Mouse (Mus musculus): ENCODE data around the gene Ptov1.
A peak's percentile ranks its signal among the peaks of the same experiment; 100 is the strongest.

The Ptov1 gene

DNA sequence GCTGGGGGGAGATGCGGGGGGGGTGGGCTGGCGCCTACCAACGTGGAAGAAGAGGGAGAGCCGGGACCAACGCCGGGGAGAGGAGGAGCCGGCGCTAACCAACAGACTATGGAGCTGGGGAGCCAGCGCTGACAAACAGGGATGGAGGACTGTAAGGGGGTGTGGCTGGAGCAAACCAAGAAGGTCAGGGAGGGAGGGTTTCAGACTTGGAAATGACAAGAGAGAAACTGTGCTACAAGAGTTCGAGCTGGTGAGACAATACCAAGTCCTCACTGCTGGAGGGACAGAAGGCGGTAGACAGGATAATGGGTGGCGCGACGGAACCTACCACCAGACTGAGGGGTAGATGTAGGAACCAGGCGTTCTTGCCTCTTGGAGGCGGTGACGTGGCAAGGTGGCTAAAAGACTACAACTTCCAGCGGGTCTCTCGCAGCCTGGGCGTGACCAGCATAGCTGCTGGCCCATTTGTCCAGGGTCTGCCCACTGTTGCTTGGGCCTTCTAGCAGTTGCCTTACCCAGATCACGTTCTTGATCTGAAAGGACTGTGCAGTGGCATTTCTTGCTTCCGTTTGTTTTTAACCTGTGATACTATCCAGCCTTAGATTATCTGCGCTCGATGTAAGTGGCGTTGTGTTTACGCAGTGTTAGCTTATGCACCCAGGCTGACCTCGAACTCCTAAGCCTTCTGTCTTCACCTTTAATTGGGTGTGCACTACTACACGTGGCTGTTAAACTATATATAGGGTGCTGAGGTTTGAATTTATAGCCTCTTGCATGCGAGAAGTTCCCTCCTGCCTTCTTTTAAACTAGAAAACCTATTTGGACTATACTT lies at the start of gene Ptov1:
TSS of gene Ptov1 (minus strand) at position 92 of the 832 bp plus-strand sequence.
- DNase-seq (ENCODE audit: low spot score in 2 of 2), result peak; percentile 97 to 98

DNA sequence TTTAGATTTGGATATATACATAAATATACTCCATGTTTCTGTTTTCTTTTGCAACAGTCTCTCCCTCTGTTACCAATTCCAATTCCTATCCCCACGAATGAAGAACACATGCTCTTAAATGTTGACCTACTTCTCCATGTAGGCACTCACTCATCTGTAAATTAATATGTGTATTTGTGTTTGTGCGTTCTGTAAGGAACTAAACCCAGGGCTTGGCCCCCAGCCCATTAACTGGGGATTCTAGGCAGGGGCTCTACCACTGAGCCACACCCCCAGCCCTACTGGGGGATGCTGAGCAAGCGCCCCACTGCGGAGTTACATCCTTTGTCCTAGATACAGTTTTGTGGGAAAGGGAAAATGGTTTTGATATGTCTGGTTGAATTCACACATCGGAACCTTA lies 49.5 kb upstream of the Ptov1 start:
- no peak for DNase-seq (ENCODE audit: low spot score in 2 of 2)

GRCm38 (mm10) chr7:44918219-44918618 lies 48.6 kb upstream of the Ptov1 start:
- DNase-seq (ENCODE audit: low spot score in 2 of 2), result no peak

GRCm38 (mm10) chr7:44916881-44917280 lies 47.3 kb upstream of the Ptov1 start:
- no peak for DNase-seq (ENCODE audit: low spot score in 2 of 2)

- DNase-seq (ENCODE audit: low spot score in 2 of 2), result no peak
These were observed 46.6 kb upstream of the Ptov1 start for GRCm38 (mm10) chr7:44916191-44916590.

GRCm38 (mm10) chr7:44915314-44915713 lies 45.7 kb upstream of the Ptov1 start:
- peak in 1 of 2 experiments; percentile 1 for DNase-seq (ENCODE audit: low spot score in 2 of 2)

DNA sequence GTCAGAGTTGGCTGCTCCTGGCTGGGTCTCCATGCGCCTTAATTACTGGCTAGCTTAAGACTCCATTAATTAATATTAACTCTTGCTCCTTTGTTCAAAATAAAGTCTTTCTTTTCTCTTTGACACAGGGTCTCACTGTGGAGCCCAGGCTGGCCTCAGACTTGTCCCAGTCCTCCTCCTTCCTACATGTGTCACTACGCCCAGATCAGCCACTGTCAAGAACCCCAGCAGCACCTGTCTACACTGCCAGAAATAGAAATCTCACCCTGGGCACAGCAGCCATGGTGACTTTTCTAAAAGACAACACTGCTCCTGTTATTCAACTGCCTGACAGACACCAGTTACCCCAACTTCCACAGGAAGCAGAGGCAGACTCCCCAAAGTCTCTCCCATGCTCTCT lies 44.8 kb upstream of the Ptov1 start:
- no peak for DNase-seq (ENCODE audit: low spot score in 2 of 2)

DNA sequence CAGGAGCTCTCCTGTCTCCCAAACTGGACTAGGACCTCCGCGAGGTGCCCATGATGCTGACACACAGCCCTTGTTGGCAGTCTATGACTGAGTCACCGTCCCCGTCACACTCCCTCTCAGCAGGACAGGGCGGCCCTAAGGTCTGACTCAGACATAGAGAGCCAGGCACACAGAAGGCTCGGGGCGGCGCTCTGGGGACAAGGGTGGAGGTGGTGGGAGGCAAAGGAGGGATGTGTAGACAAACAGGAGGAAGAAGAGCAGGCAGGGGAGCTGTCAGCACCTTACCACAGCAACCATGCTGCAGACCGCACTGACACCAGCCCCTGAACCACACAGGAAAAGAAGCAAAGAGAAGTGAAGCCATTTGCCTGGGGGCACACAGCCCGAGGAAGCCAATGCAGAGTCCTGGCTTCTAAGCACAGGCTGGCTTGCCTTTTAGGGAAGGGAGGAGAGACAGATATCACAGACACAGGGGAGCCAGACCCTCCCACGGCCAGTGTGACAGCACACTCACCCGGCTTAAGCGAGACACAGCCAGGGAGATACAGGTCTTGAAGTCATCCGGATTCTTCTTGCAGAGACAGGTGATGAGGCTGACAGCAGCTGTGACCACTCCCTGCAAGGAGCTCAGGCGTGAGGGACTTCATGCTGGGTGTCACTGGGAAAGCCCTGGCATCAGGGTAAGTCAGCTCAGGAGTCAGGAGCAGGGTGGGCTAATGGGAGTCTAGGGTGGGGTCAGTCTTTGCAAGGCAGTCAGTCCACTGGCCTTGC lies 39.3 kb upstream of the Ptov1 start:
- no peak for DNase-seq (ENCODE audit: low spot score in 2 of 2)

GRCm38 (mm10) chr7:44905430-44905829 lies 35.8 kb upstream of the Ptov1 start:
- no peak for DNase-seq (ENCODE audit: low spot score in 2 of 2)

- no peak for DNase-seq (ENCODE audit: low spot score in 2 of 2)
These were observed 31.7 kb upstream of the Ptov1 start for GRCm38 (mm10) chr7:44901230-44901722.

DNA sequence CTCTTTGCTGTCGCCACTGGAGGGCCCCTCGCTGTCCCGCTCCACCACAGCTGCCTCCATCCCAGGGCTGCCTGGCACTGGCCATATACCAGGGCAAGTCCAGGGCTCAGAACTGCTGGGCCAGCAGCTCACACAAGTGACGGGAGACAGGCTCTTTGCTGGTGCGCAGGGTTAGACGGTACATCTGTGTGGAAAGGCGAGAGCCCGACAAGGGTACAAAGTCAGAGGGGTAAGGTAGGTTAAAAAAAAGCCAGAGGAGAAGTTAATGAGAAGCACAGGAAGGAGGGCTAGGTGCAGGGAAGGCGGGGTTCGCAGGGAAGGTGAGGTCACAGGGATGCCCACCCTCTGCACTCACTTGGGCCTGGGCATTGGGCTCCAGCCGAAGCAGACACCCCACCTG lies 31.0 kb upstream of the Ptov1 start:
- no peak for DNase-seq (ENCODE audit: low spot score in 2 of 2)

GRCm38 (mm10) chr7:44898607-44899006 lies 29.0 kb upstream of the Ptov1 start:
- DNase-seq (ENCODE audit: low spot score in 2 of 2), result no peak

- DNase-seq (ENCODE audit: low spot score in 2 of 2), result no peak
These were observed 26.9 kb upstream of the Ptov1 start for GRCm38 (mm10) chr7:44896499-44896898.

DNA sequence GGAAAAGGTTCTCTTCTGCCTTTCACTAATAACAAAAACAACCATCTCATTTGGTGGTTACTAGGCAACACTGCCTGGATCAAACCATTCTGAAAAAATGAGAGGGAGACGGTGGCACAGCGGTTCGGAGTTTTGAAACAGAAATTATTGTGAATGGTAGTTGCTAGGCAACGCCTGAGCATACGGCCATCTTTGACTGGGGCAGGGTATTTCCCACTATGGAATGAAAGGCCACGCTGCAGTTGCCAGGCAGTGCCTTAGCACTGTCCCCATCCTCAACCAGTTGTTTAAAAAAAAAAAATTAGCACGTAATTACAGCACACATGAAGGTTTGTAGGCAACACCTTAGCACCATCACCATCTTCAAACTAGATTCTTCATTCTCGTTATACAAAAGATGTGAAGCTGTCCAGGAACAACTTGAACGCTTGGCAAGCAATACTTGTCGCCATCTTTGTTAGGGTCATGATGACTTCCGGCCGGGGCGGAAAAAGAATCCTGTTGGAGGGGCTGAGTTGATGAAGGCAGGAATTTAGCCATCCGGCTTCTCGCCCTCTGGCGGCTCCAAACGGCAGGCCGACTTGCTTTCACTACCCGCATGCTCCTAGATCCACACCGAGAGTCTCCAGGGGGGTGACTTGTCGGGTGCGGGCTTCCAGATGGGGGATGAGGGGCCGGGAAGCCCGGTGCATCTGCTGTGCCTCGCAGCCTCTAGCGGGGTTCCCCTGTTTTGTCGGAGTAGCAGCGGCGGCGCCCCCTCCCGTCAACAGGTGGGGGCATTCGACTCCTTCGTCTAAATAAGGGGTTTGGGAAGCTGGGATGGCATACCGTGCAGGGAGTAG lies 26.2 kb upstream of the Ptov1 start, which contains the start of gene Fuz:
TSS of gene Fuz (plus strand) at position 487 of the 842 bp plus-strand sequence.
- DNase-seq (ENCODE audit: low spot score in 2 of 2), result peak; percentile 90 to 95

DNA sequence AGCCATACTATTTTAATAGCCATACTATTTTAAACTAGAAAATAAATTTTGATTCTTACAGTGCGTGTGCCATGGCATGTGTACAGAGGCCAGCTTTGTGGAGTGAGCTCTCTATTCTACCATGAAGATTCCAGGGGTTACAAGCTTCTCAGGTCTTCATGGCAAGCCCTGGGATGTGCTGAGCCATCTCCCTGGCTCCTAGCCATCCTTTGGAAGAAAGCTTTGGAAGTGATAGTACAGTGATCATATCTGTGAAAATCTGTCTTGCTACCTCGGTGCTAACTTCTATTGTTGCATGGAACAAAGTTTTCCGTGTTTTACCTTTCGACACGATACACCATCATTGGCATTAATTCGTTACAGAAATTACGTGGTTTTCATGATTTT lies 25.6 kb upstream of the Ptov1 start:
- no peak for DNase-seq (ENCODE audit: low spot score in 2 of 2)

DNA sequence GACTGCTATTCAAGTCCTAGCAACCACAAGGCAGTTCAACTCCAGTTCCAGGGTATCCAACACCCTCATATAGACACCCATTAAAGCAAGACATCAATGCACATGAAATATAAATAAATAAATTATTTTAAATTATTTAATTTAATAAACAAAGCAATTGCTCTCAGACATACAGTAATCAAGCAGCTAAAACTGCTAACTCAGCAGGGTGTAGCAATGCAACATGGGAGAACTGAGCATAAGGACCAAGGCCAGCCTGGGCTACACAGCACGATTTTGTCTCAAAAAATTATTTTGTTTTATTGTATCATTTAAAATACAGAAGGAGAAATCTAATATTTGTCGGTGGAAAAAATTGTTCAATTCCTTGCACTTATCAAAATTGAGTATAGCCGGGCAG lies 24.6 kb upstream of the Ptov1 start:
- no peak for DNase-seq (ENCODE audit: low spot score in 2 of 2)

- DNase-seq (ENCODE audit: low spot score in 2 of 2), result no peak
These were observed 23.6 kb upstream of the Ptov1 start for GRCm38 (mm10) chr7:44893197-44893596.

GRCm38 (mm10) chr7:44892276-44892921 lies 22.8 kb upstream of the Ptov1 start, which contains the start of gene Med25:
Med25 (minus strand) TSS chr7:44892712.
- DNase-seq (ENCODE audit: low spot score in 2 of 2), result peak; percentile 95 to 96

- no peak for DNase-seq (ENCODE audit: low spot score in 2 of 2)
These were observed 22.0 kb upstream of the Ptov1 start for GRCm38 (mm10) chr7:44891611-44892010.

DNA sequence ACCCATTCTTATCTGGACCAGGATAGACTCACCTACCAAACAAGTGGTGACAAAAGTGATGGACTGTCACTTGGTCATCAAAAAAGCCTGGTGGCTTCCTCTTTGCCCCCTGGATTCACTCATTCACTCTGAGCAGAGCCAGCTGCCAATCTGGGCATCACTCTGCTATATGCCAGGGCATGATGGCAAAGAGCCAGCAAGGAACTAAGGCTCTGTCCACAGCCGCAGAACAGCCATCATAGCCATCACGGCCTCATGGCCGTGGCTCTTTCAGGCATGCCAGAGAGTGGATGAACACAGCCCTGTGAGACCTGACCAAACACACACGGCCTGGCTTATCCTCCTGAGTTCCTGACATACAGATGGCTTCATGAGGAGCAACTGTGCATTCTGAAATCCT lies 21.1 kb upstream of the Ptov1 start:
- DNase-seq (ENCODE audit: low spot score in 2 of 2), result no peak

DNA sequence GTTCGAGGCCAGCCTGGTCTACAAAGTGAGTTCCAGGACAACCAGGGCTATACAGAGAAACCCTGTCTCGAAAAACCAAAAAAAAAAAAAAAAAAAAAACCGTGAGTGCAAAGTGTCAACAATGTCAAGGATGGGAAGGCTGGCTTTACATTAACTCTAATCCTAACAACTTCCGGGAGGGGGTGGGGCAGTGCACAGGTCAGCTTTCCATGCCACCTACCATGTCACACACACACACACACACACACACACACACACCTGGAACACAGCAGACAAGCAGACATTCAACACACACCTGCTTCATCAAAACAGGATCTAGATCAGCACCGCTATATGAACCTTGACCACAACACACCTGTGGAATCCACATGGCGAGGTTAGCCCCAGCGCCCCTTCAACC lies 20.6 kb upstream of the Ptov1 start:
- no peak for DNase-seq (ENCODE audit: low spot score in 2 of 2)
